Mouse (Mus musculus) heart, postnatal 10 days (tissue): Measurements from ENCODE around the gene Klf6. TPM values are rescaled to one million over a fixed set of nuclear protein-coding genes. Genes with fewer than 3 reads are reported as not detected.

Experiments used
- DNase-seq, 2 experiments: peaks; one replicate each; pipeline ENCODE4 v3.0.0; 2021
- intact Hi-C: fragments of 180-260 bp; cut with DNase I; formaldehyde crosslinking; loops from one replicate; pipeline ENCODE4 v1.15.1; 2025
- total RNA-seq, 2 experiments: library from RNA; stranded (reverse); gene quantifications; 2 replicates each; pipeline ENCODE4 v1.2.3; 2021

Klf6 gene
- total RNA-seq, 2 experiments from 2014 or later = 58.7 to 81.6 TPM

DNA sequence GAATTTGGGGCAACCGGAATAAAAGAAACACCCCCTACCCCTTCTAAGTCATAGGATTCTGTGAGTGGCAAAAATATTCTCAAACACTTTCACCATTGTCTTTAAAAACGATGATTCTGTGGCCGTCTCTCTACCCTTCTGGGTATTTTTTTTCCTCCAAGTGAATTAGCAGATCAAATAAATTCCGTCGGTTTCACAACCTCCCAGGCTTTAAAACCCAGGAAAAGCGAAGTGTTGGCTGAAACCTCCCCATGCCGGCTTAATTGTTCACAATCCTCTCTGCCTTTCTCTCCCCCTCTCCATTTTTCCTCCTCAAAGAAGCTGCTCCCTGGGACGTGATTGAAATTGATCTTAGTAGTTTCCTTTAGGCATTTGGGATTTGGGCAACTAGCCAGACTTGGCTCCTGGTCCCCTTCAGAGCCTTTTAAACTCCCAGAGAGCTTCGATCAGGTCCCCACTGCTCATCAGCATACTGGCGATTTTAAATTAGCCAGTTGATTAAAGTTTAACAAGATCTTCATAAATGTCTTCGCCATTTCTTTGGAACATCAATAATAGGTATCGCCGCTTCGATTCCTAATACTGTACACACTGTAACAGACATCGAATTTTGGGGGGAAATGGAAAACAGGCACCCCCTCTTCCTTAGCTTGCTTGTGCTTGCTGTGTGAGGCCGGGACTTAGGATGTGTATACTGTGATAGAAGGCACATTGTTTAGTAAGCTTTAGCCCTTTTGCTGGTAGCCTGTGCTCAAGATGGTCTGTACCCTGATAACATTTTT, 1.5 kb downstream of the Klf6 start:
- peak; percentile 67 to 73 for DNase-seq
- intact Hi-C loops = loop anchor here (2.0 to 5.0 kb wide), 7 partner anchors 58 to 1196 kb away; no protein-coding TSS in a partner anchor

DNA sequence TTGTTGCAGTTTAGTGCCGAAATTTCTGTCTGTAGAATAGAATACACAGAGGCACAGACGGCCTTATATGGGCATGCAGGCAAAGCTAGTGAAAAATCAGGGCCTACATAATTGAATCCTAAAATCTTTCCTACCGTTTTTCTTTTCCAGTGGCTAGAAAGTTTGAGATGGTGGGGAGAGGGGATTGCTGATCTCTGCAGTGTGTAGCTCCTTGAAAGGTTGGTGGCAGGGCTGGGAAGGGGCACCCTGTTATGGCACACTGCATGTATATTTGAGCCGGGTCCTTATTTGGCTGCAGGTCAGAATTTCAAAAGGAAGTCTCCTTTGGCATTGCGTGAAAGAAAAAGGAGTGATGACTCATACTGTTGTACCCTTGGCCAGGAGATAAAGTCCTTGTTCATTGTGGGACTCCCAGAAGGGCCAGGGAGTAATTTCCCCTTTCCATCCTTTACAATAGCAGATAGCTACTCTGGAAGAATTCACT, 2.2 kb downstream of the Klf6 start:
- peak; percentile 65 to 74 for DNase-seq
- intact Hi-C loops = loop anchor here (2.0 to 5.0 kb wide), 7 partner anchors 59 to 1196 kb away; no protein-coding TSS in a partner anchor

DNA sequence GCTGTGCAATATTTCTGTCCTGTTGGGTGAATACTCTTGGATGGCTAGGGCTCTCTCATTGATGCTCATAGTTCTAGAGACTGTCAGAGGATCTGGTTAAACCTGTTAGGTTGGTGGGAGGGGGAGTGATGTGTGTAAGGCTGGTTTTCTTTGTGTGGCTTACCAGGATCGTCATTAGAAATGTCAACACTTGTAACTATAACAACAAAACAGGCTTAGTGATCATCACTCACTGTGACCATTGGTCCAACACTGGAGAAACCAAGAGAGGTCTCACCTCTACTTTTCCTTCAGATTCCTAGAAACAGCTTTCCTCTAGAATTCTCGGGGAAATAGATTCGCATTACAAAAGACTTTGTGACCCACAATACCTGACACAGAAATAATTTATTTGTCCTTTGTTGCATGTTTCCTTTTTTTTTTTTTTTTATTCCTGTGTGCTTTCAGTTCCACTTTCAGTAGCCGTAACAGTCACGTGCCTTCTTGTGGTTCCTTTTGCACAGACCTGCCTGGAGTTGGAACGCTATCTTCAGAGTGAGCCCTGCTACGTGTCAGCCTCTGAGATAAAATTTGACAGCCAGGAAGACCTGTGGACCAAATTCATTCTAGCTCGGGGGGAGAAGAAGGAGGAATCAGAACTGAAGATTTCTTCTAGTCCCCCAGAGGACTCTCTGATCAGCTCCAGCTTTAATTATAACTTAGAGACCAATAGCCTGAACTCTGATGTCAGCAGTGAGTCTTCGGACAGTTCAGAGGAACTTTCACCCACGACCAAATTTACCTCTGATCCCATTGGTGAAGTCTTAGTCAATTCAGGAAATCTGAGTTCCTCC, 3.2 kb downstream of the Klf6 start:
- intact Hi-C loops = loop anchor here (5.0 kb wide), 4 partner anchors 422 to 1197 kb away; no protein-coding TSS in a partner anchor
- DNase-seq = peak; percentile 52 to 63

GRCm38 (mm10) chr13:5865098-5865415, 3.8 kb downstream of the Klf6 start:
- intact Hi-C loops = no loop called here

GRCm38 (mm10) chr13:5866091-5866490, 4.8 kb downstream of the Klf6 start:
- intact Hi-C loops = no loop called here
- DNase-seq = no peak

More at GRCm38 (mm10) chr13:5865098-5865415, 3.8 kb downstream of the Klf6 start:
- DNase-seq = no peak

DNA sequence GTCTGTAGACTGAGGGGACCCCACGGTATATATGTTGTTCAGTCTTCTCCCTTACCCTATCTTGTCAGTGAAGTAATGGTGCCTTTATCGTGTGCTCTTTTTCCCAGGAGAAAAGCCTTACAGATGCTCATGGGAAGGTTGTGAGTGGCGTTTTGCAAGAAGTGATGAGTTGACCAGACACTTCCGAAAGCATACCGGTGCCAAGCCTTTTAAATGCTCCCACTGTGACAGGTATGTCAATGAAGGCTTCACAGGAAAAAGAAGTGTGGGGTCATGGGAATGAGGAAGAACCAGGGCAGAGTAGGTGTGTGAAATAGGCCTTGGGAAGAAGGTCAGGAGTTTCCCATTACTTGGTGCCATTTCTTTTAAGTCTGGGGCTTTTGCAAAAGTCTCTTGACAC, 5.2 kb downstream of the Klf6 start:
- no peak for DNase-seq
- intact Hi-C loops = no loop called here

DNA sequence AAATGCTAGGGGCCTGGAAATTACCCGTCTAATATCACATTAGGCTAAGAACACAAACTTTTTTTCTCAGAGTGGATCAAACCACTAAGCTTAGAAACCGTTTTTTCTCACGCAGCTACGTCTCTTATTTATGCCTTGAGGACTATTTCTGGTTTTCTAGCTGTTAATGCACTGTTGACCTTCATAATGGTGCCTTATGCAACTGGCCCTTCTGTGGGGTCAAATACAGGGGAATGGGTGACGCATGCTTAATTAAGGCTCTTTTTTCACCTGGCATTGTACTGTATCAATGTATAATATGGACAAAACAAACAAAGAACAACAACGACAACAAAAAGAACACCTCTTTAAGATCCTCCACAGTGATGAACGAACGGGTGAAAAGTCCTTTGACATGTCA, 7.1 kb downstream of the Klf6 start:
- no peak for DNase-seq
- intact Hi-C loops = no loop called here

DNA sequence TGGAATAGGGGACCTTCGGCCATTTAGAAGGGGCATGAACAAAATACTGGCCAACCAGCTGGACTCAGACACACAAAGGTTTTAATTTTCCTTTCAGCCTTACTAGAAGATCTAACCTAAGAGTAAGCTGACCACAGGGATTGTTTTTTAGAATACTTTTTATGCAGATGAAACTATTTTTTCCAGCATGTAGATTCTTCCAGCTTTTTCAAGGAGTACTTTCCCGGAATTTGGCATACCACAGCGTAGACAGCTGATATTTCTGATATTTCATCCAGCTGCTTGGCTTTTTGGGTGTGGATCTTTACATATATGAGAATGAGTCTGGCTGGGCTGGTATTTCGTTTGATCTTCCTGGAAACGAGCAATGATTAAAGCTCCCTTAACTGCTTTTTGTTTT, 8.2 kb downstream of the Klf6 start:
- intact Hi-C loops = no loop called here
- peak; percentile 44 to 48 for DNase-seq

DNA sequence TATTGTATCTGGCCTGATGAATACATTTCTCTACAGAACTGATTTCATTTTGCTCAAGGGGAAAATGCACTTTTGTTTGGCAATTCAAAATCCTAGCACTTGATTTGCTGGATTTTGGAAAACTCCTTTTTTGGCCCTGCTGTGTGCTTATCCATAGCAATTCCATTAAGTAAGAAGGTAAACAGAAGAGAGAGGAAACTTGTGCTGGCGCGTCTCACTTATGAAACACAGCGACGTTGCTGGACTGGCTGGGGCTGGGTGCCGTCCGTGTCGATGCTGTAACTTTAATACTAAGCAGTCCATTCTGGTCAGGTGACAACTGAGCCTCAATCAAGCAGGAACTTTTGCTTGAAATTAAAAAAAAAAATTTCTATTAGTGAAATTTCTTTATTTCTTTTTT, 8.6 kb downstream of the Klf6 start:
- peak; percentile 64 for DNase-seq
- intact Hi-C loops = loop anchor here (5.0 kb wide), 1 partner anchor 382 kb away; no protein-coding TSS in a partner anchor

DNA sequence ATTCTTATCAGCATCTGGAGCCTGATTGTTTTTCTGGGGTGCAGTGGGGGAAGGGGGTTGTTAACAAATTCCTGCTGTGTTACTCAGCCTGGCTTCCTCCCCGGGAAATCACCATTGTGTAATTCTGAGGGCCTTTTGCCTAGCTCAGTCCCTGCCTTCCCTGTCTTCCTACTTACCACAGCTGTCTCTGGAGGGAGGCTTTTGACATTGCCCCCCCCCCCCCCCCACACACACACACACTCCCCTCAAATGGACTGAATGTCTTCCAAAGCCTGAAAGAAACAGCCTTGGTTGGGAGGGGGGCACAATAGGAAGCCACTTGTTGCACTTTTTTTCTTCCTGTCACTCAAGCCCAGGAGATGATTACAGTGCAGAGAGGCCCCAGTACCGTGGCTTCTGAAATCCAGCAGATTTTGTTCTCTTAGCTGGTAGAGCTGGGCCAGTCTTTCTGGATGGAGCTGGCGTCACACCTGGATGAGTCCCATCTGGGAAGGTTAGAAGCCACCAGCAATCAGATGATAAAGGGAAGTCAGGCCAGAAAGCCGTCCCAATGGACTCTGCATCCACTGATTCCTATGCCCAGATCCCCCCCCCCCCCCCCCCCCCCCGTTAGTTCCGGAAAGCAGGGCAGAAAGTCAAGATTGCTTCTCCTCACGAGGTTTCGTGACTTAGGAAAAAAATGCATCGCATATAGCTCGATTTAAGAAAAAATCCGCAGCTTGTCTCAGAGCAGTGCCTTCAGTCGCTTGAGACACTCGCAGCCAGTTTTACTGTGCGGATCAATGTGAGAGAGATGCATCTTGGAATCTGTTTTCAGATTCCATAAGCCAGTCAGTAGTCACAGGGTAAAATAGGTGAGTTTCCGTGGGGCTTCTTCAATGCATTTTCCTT, 9.3 kb downstream of the Klf6 start:
- intact Hi-C loops = loop anchor here (5.0 kb wide), 1 partner anchor 382 kb away; no protein-coding TSS in a partner anchor
- peak; percentile 80 to 84 for DNase-seq

GRCm38 (mm10) chr13:5871414-5871813, 10.1 kb downstream of the Klf6 start:
- peak; percentile 32 to 35 for DNase-seq
- intact Hi-C loops = loop anchor here (5.0 kb wide), 1 partner anchor 381 kb away; no protein-coding TSS in a partner anchor

- DNase-seq = no peak
Measured at GRCm38 (mm10) chr13:5873681-5874080, 12.4 kb downstream of the Klf6 start.

GRCm38 (mm10) chr13:5875478-5875877, 14.2 kb downstream of the Klf6 start:
- no peak for DNase-seq
- intact Hi-C loops = no loop called here

More at GRCm38 (mm10) chr13:5873681-5874080, 12.4 kb downstream of the Klf6 start:
- intact Hi-C loops = loop anchor here (5.0 kb wide), 1 partner anchor 379 kb away; no protein-coding TSS in a partner anchor

- intact Hi-C loops = no loop called here
Measured at GRCm38 (mm10) chr13:5878748-5879147, 17.5 kb downstream of the Klf6 start.

GRCm38 (mm10) chr13:5886810-5887209, 25.5 kb downstream of the Klf6 start:
- intact Hi-C loops = no loop called here
- DNase-seq = no peak

More at GRCm38 (mm10) chr13:5878748-5879147, 17.5 kb downstream of the Klf6 start:
- DNase-seq = no peak

DNA sequence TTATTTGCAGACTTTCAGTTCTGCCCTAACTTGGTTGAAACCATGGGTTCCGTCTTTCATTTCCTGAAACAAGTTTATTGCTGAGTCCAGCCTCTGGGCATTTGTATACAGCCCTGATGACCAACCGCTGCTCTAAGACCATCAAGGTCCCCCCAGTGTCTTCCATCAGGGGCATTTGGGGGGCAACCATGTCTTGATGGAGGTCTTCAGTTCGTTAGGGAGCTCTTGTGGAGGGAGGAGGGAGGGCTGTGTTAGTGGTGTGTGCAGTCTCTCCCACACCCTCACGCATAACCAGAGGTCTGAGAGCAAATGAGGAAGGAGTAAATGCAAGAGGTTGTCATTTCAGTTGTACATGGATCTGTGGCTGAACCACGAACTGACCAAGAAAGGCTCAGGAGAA, 26.9 kb downstream of the Klf6 start:
- intact Hi-C loops = no loop called here
- DNase-seq = no peak

DNA sequence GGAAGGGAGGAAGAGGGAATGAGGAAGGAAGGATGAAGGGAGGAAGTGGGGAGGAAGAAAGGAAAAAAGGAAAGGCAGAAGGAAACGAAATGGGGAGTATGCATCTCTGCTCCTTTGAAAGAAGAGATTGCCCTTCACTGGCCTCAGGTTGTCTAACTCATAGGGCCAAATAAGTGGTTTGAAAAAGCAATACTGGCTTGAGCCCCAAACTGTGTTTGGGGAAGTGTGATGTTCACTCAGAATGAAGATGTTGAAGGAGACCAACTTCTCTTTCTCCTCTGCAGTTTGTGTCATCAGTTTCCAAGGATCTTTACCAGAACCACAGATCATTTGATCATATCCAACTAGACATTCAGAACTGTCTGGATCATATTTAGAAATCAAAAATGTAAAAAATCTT, 27.4 kb downstream of the Klf6 start:
- intact Hi-C loops = no loop called here
- DNase-seq = no peak

- DNase-seq = no peak
- intact Hi-C loops = no loop called here
Measured at GRCm38 (mm10) chr13:5890035-5890434, 28.8 kb downstream of the Klf6 start.

DNA sequence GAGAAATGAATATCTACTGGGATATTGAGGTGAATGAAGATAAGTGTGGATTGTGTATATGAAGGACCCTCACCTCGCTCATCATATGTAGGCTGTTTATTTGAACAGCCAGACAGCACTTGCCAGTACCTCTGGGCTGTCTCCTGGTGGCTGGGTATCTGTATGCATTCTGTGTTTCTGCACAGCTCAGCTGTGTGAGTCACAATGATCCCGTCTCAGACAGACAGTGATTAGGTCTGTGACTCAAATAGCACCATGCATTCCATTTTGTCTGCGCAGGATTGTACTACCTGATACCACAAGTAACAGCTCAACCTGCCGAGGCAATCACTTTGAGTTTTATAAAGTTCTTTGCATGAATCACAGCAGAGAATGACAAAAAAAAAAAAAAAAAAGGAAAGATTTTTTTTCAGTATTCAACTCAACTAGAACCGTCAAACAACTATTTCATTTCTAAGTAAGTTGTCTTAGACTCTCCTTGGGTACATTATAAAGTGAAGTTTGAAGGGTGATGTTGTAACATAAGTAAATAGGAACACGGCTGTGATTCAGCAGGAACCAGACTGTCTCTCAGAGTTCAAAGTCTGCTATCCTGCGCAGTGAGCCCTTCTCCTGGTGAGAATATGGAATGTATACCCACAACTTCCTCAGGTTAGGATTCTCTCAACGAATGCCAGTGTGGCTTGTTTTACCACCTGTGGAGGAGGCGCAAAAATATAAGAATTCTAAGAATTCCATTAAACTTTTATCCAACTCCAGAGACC, 31.6 kb downstream of the Klf6 start:
- intact Hi-C loops = no loop called here
- DNase-seq = no peak
